Mouse (Mus musculus) cerebellum, adult 2 months (tissue): ENCODE data around the gene Fndc7.

Source experiments
- CTCF ChIP-seq: fragments of 200-500 bp; IDR thresholded peaks from 2 replicates; pipeline ENCODE4 v1.5.1; 2011; ENCODE audit warnings: low read depth, mild to moderate bottlenecking, control low read depth, low read length, moderate library complexity, borderline replicate concordance; ENCODE audit not compliant: insufficient read depth
- POLR2A ChIP-seq: fragments of 200-500 bp; IDR thresholded peaks from 2 replicates; pipeline ENCODE4 v1.6.1; 2011; ENCODE audit warnings: low read length, control low read depth, borderline replicate concordance; ENCODE audit not compliant: insufficient read depth

GRCm38 (mm10) chr3:108892080-108892479, 2.3 kb upstream of the Fndc7 start:
- TF ChIP-seq POLR2A (no peak), CTCF (no peak)
